Mouse (Mus musculus): ENCODE measurements around the gene Arhgef12. TPM values are rescaled to one million over a fixed set of nuclear protein-coding genes. Genes with fewer than 3 reads are reported as not detected.

Arhgef12 gene
- polyA plus RNA-seq, 1 experiment = 2.4 TPM

GRCm38 (mm10) chr9:43104526-43104872 lies 2.5 kb downstream of the Arhgef12 start:
- TF ChIP-seq FLI1 (IDR thresholded peaks at IDR 0.05; ENCODE audit: low read length) = no peak
- no peak for TF ChIP-seq GATA1 (IDR thresholded peaks at IDR 0.05; ENCODE audit: borderline replicate concordance, low read length)
- Histone ChIP-seq H3K4me3 (replicated peaks) (peak overlapping the region; percentile 94), H3K9me3 (no peaks in the 10 kb centered on the region), H3K4me1 (peaks cover 44% of the 10 kb centered on the region), H3K27me3 (replicated peaks) (peaks cover 32% of the 10 kb centered on the region), H3K36me3 (replicated peaks; ENCODE audit: low read length) (no peaks in the 10 kb centered on the region)

- peak overlapping the region; percentile 94 for H3K4me3 ChIP-seq (replicated peaks)
- TF ChIP-seq GATA1 (IDR thresholded peaks at IDR 0.05; ENCODE audit: borderline replicate concordance, low read length) (no peak), FLI1 (IDR thresholded peaks at IDR 0.05; ENCODE audit: low read length) (no peak)
- no peaks in the 10 kb centered on the region for H3K9me3 ChIP-seq
- H3K36me3 ChIP-seq (replicated peaks; ENCODE audit: low read length) = no peaks in the 10 kb centered on the region
- H3K27me3 ChIP-seq (replicated peaks) = peaks cover 29% of the 10 kb centered on the region
- H3K4me1 ChIP-seq = peaks cover 46% of the 10 kb centered on the region
Measured at GRCm38 (mm10) chr9:43103675-43104299, 3.3 kb downstream of the Arhgef12 start.

- peaks cover 25% of the 10 kb centered on the region for H3K27me3 ChIP-seq (replicated peaks)
- no peaks in the 10 kb centered on the region for H3K36me3 ChIP-seq (replicated peaks; ENCODE audit: low read length)
- no peak for TF ChIP-seq FLI1 (IDR thresholded peaks at IDR 0.05; ENCODE audit: low read length)
- TF ChIP-seq GATA1 (IDR thresholded peaks at IDR 0.05; ENCODE audit: borderline replicate concordance, low read length) = no peak
- H3K4me3 ChIP-seq (replicated peaks) = peak overlapping the region; percentile 84
- H3K9me3 ChIP-seq = no peaks in the 10 kb centered on the region
- peaks cover 51% of the 10 kb centered on the region for H3K4me1 ChIP-seq
Measured at GRCm38 (mm10) chr9:43102931-43103330, 4.1 kb downstream of the Arhgef12 start.

GRCm38 (mm10) chr9:43101936-43102595 lies 5.0 kb downstream of the Arhgef12 start:
- no peak for TF ChIP-seq FLI1 (IDR thresholded peaks at IDR 0.05; ENCODE audit: low read length)
- TF ChIP-seq GATA1 (IDR thresholded peaks at IDR 0.05; ENCODE audit: borderline replicate concordance, low read length) = no peak
- Histone ChIP-seq H3K9me3 (0 out of 2 replicates have a peak, but pooled peaks cover 3% of the 10 kb centered on the region), H3K36me3 (replicated peaks; ENCODE audit: low read length) (no peaks in the 10 kb centered on the region), H3K27me3 (replicated peaks) (peaks cover 27% of the 10 kb centered on the region), H3K4me3 (replicated peaks) (peak overlapping the region; percentile 82), H3K4me1 (peaks cover 57% of the 10 kb centered on the region)

- Histone ChIP-seq H3K36me3 (replicated peaks; ENCODE audit: low read length) (no peaks in the 10 kb centered on the region), H3K4me3 (replicated peaks) (peak overlapping the region; percentile 79), H3K9me3 (peaks cover 6% of the 10 kb centered on the region; the same call in 1 of the 2 replicates), H3K4me1 (peaks cover 62% of the 10 kb centered on the region), H3K27me3 (replicated peaks) (peaks cover 26% of the 10 kb centered on the region)
- no peak for TF ChIP-seq FLI1 (IDR thresholded peaks at IDR 0.05; ENCODE audit: low read length)
- no peak for TF ChIP-seq GATA1 (IDR thresholded peaks at IDR 0.05; ENCODE audit: borderline replicate concordance, low read length)
Measured at GRCm38 (mm10) chr9:43098922-43099321, 8.1 kb downstream of the Arhgef12 start.

GRCm38 (mm10) chr9:43097801-43098557 lies 9.1 kb downstream of the Arhgef12 start:
- Histone ChIP-seq H3K9me3 (peaks cover 6% of the 10 kb centered on the region; the same call in 1 of the 2 replicates), H3K4me1 (peaks cover 54% of the 10 kb centered on the region), H3K4me3 (replicated peaks) (peak overlapping the region; percentile 3), H3K27me3 (replicated peaks) (peaks cover 23% of the 10 kb centered on the region), H3K36me3 (replicated peaks; ENCODE audit: low read length) (no peaks in the 10 kb centered on the region)
- TF ChIP-seq FLI1 (IDR thresholded peaks at IDR 0.05; ENCODE audit: low read length) (no peak), GATA1 (IDR thresholded peaks at IDR 0.05; ENCODE audit: borderline replicate concordance, low read length) (no peak)

GRCm38 (mm10) chr9:43096337-43096736 lies 10.7 kb downstream of the Arhgef12 start:
- Histone ChIP-seq H3K36me3 (replicated peaks; ENCODE audit: low read length) (no peaks in the 10 kb centered on the region), H3K4me1 (peaks cover 43% of the 10 kb centered on the region), H3K4me3 (replicated peaks) (no peak overlapping the region), H3K9me3 (peaks cover 6% of the 10 kb centered on the region; the same call in 1 of the 2 replicates), H3K27me3 (replicated peaks) (peaks cover 26% of the 10 kb centered on the region)
- TF ChIP-seq FLI1 (IDR thresholded peaks at IDR 0.05; ENCODE audit: low read length) = no peak
- no peak for TF ChIP-seq GATA1 (IDR thresholded peaks at IDR 0.05; ENCODE audit: borderline replicate concordance, low read length)

GRCm38 (mm10) chr9:43094828-43095227 lies 12.2 kb downstream of the Arhgef12 start:
- TF ChIP-seq FLI1 (IDR thresholded peaks at IDR 0.05; ENCODE audit: low read length) (no peak), GATA1 (IDR thresholded peaks at IDR 0.05; ENCODE audit: borderline replicate concordance, low read length) (no peak)
- Histone ChIP-seq H3K4me1 (peaks cover 39% of the 10 kb centered on the region), H3K4me3 (replicated peaks) (no peak overlapping the region), H3K27me3 (replicated peaks) (peaks cover 26% of the 10 kb centered on the region), H3K9me3 (peaks cover 6% of the 10 kb centered on the region; the same call in 1 of the 2 replicates), H3K36me3 (replicated peaks; ENCODE audit: low read length) (no peaks in the 10 kb centered on the region)

GRCm38 (mm10) chr9:43093803-43094202 lies 13.2 kb downstream of the Arhgef12 start:
- peaks cover 28% of the 10 kb centered on the region for H3K27me3 ChIP-seq (replicated peaks)
- H3K36me3 ChIP-seq (replicated peaks; ENCODE audit: low read length) = no peaks in the 10 kb centered on the region
- peaks cover 6% of the 10 kb centered on the region; the same call in 1 of the 2 replicates for H3K9me3 ChIP-seq
- H3K4me1 ChIP-seq = peaks cover 37% of the 10 kb centered on the region
- TF ChIP-seq GATA1 (IDR thresholded peaks at IDR 0.05; ENCODE audit: borderline replicate concordance, low read length) (no peak), FLI1 (IDR thresholded peaks at IDR 0.05; ENCODE audit: low read length) (no peak)
- no peak overlapping the region for H3K4me3 ChIP-seq (replicated peaks)

Measured in megakaryocyte, embryonic 14.5 days (primary cell).